9 mouse cellular contexts compared by ENCODE assay signal in the genomic region with DNA sequence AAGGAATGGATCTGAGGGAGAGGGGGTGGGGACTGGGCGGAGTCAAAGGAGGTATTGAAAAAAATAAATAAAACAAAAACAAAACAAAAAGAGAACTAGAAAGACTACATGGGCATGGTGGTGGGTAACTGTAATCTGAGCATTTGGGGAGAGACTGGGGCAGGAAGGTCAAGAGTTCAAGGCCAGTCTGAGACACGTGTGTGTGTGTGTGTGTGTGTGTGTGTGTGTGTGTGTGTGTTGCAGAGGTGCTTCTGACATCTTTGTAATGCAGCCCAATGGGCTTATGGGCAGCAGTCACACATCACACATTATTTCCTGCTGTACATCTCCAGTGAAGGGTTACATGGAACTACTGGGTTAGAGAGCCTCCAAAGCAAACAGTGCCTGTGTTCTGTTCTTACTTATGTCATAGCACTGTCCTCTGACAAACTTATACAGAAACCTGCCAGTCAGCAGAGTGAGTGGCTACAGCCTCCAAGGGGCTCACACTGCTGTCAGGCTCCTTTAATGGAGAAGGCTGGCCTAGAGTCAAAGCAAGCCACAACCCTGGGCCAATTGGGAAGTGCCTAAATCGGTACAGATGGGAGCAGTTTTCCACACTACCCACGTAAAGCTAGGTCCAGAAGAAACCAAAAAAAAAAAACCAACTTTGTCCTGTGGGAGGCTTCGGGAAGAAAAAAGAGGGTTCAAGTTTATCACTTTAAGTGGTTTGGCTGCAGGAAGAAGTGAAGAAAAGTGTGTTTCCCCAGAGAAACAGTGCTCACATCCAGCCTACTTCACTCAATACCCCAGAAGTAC. TPM values are rescaled to one million over a fixed set of nuclear protein-coding genes. Genes with fewer than 3 reads are reported as not detected.
DNase-seq lines count a peak whose midpoint lies in the region; ATAC-seq lines count a peak whose summit lies in the region.
"Had no signal": no experiment of that assay in that cellular context is flagged by ENCODE, and none has a peak within 500 bp of the region (broad histone marks: within the 10 kb centered on the region; RNA-seq: fewer than 3 reads in every experiment).

No protein-coding gene starts in this region.

- no peaks in the 10 kb centered on the region; the same call in 1 of the 2 replicates for H3K9me3 ChIP-seq in hindbrain, embryonic 13.5 days
- no peaks in the 10 kb centered on the region for H3K9me3 ChIP-seq in hindbrain, embryonic 16.5 days (ENCODE audit: control insufficient read depth, low read length)
- no peaks in the 10 kb centered on the region for H3K9me3 ChIP-seq in forebrain, embryonic 14.5 days (replicated peaks; ENCODE audit: control insufficient read depth, low read length)

- H3K27ac ChIP-seq in hindbrain, embryonic 13.5 days = peak overlapping the region; percentile 74
- H3K27ac ChIP-seq in hindbrain, embryonic 16.5 days (ENCODE audit: low read depth, low read length) = no peak overlapping the region
- H3K27ac ChIP-seq in forebrain, embryonic 14.5 days (ENCODE audit: low read depth, low read length) = peak overlapping the region; percentile 76

- no peak overlapping the region for H3K4me2 ChIP-seq in hindbrain, embryonic 13.5 days
- no peak overlapping the region for H3K4me2 ChIP-seq in hindbrain, embryonic 16.5 days (ENCODE audit: low read length)
- no peak overlapping the region for H3K4me2 ChIP-seq in forebrain, embryonic 14.5 days (ENCODE audit: low read length)

- no peak for ATAC-seq in hindbrain, embryonic 13.5 days (ENCODE audit: low FRiP score)
- no peak for ATAC-seq in hindbrain, embryonic 16.5 days
- no peak for ATAC-seq in forebrain, embryonic 14.5 days

- H3K27me3 ChIP-seq in hindbrain, embryonic 13.5 days = no peaks in the 10 kb centered on the region
- no peaks in the 10 kb centered on the region for H3K27me3 ChIP-seq in hindbrain, embryonic 16.5 days (replicated peaks; ENCODE audit: control insufficient read depth, insufficient read depth, low read length)
- no peaks in the 10 kb centered on the region for H3K27me3 ChIP-seq in forebrain, embryonic 14.5 days (replicated peaks; ENCODE audit: control insufficient read depth, insufficient read depth, low read length)

- H3K36me3 ChIP-seq in hindbrain, embryonic 13.5 days = peaks cover 34% of the 10 kb centered on the region
- H3K36me3 ChIP-seq in hindbrain, embryonic 16.5 days (ENCODE audit: control insufficient read depth, insufficient read depth, low read length) = peaks cover 18% of the 10 kb centered on the region; the same call in 1 of the 2 replicates
- peaks cover 11% of the 10 kb centered on the region; the same call in 1 of the 2 replicates for H3K36me3 ChIP-seq in forebrain, embryonic 14.5 days (ENCODE audit: control insufficient read depth, insufficient read depth, low read length)

- peaks cover 14% of the 10 kb centered on the region for H3K4me1 ChIP-seq in hindbrain, embryonic 13.5 days (replicated peaks)
- H3K4me1 ChIP-seq in hindbrain, embryonic 16.5 days (ENCODE audit: control insufficient read depth, insufficient read depth, low read depth, low read length) = peaks cover 8% of the 10 kb centered on the region
- H3K4me1 ChIP-seq in forebrain, embryonic 14.5 days (ENCODE audit: control insufficient read depth, insufficient read depth, low read length) = 0 out of 2 replicates have a peak, but pooled peaks cover 2% of the 10 kb centered on the region

- H3K4me3 ChIP-seq in hindbrain, embryonic 13.5 days = no peak overlapping the region
- H3K4me3 ChIP-seq in hindbrain, embryonic 16.5 days (ENCODE audit: low read length) = no peak overlapping the region
- H3K4me3 ChIP-seq in forebrain, embryonic 14.5 days (ENCODE audit: low read depth, low read length) = no peak overlapping the region

- peak; percentile 43 for DNase-seq in thymus, postnatal 4 days
- DNase-seq in thymus, postnatal 10 days (ENCODE audit: low spot score in 2 of 2) = no peak
- no peak for DNase-seq in forebrain, embryonic 14.5 days (ENCODE audit: low spot score)
- DNase-seq in kidney, adult 11 months = no peak
- DNase-seq in retina, postnatal 1 day = no peak
- DNase-seq in heart, adult 9 months (ENCODE audit: low spot score in 2 of 2) = no peak
- DNase-seq: gastrocnemius, postnatal 36 days had no signal

- WGBS in hindbrain, embryonic 13.5 days = 55% methylated on average over 5 of the region's 5 CpGs
- WGBS in hindbrain, embryonic 16.5 days = 58% methylated on average over 4 of the region's 5 CpGs
- 63% methylated on average over 5 of the region's 5 CpGs for WGBS in forebrain, embryonic 14.5 days

- H3K9ac ChIP-seq in hindbrain, embryonic 13.5 days = no peak overlapping the region
- H3K9ac ChIP-seq in hindbrain, embryonic 16.5 days (ENCODE audit: low read depth, low read length) = no peak overlapping the region
- no peak overlapping the region for H3K9ac ChIP-seq in forebrain, embryonic 14.5 days (ENCODE audit: low read length)

RNA-seq across cellular contexts. Expression of gene Srebf1, which starts 25.6 kb away (rescaled TPM):
- polyA plus RNA-seq in hindbrain, embryonic 13.5 days (2015; fragmentation: Nextera tagmentation; extraction: Ambion mirVana) = 38.2 and 43.9 TPM in 2 replicates
- polyA plus RNA-seq in hindbrain, embryonic 16.5 days (2015; fragmentation: Nextera tagmentation; extraction: Ambion mirVana) = 42.5 and 44.8 TPM in 2 replicates
- polyA plus RNA-seq in forebrain, embryonic 14.5 days (2014; fragmentation: Nextera tagmentation; extraction: Ambion mirVana) = 42.6 and 44.3 TPM in 2 replicates
